Mouse (Mus musculus) heart, postnatal 0 days (tissue): Measurements from ENCODE around the gene Trpv1.

ENCODE experiments used
- CTCF ChIP-seq: IDR thresholded peaks from 2 replicates; pipeline ENCODE4 v1.5.1; 2016; ENCODE audit warnings: antibody characterized with exemption, control low read depth, low read depth
- EP300 ChIP-seq: IDR thresholded peaks from 2 replicates; pipeline ENCODE4 v1.6.1; 2016; ENCODE audit warnings: antibody characterized with exemption, low read depth

DNA sequence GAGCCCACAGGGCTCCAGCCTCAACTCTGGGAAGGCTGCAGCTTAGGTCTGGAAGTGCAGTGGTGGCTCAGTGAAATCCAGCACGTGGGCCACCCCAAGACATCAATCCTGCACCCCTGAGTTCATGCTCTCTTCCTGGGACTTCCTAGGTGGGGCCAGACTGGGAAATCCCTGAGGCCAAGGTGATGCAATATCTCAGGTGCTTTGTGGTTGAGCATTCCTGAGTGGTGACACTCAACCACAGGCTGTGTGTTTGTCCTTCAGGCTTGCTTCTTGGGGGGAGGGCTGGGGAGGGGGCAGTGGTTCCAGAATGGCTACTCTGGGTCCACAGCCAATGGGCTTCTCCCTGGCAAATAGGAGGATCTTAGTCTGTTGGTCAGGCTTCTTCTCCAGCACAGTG is 49.8 kb downstream of the Trpv1 start:
- TF ChIP-seq CTCF (no peak), EP300 (no peak)
